Mouse (Mus musculus) forebrain, embryonic 10.5 days (tissue): ENCODE data around the gene Spata2l. TPM values are rescaled to one million over a fixed set of nuclear protein-coding genes. Genes with fewer than 3 reads are reported as not detected.
"Not testable (repeated sequence)": the region's sequence is repeated elsewhere in the genome, so short reads cannot be mapped to it uniquely, and the experiment has no call there.

ENCODE experiments used
- DNase-seq: peaks from one replicate; pipeline ENCODE4 v3.0.0-alpha.2; 2017; ENCODE audit warnings: low spot score; ENCODE audit errors: extremely low spot score
- H3K27ac ChIP-seq: fragments of 300-500 bp; sonication (generic); 2 replicates; pipeline ENCODE4 v1.5.1; 2016; ENCODE audit warnings: mild to moderate bottlenecking
- H3K27me3 ChIP-seq: fragments of 300-500 bp; sonication (generic); 2 replicates; pipeline ENCODE4 v1.6.1; 2016; ENCODE audit warnings: mild to moderate bottlenecking; ENCODE audit not compliant: poor library complexity, severe bottlenecking
- H3K36me3 ChIP-seq: fragments of 300-500 bp; sonication (generic); replicated peaks from 2 replicates; pipeline ENCODE4 v1.6.1; 2016; ENCODE audit warnings: mild to moderate bottlenecking, moderate library complexity
- H3K4me1 ChIP-seq: fragments of 300-500 bp; sonication (generic); 2 replicates; pipeline ENCODE4 v1.6.1; 2016
- H3K4me3 ChIP-seq: fragments of 300-500 bp; sonication (generic); 2 replicates; pipeline ENCODE4 v1.5.1; 2016; ENCODE audit warnings: mild to moderate bottlenecking, moderate library complexity
- H3K9me3 ChIP-seq: fragments of 300-500 bp; sonication (generic); 2 replicates; pipeline ENCODE4 v1.6.1; 2016; ENCODE audit warnings: mild to moderate bottlenecking, moderate library complexity
- WGBS: fragments of 180-500 bp; shearing (Covaris S2); methylation state at CpG from one replicate; pipeline ENCODE4 v1.1.7; 2016; 5-methylcytosine and 5-hydroxymethylcytosine counted together
- polyA plus RNA-seq: library from polyadenylated mRNA; unstranded; fragments of >200 nt; fragmentation: Nextera tagmentation; extraction: Ambion mirVana; gene quantifications from 2 replicates; pipeline ENCODE4 v1.2.1, GENCODE M21; 2016

The Spata2l gene
- polyA plus RNA-seq, 1 experiment from 2014 or later: 1.4 TPM

DNA sequence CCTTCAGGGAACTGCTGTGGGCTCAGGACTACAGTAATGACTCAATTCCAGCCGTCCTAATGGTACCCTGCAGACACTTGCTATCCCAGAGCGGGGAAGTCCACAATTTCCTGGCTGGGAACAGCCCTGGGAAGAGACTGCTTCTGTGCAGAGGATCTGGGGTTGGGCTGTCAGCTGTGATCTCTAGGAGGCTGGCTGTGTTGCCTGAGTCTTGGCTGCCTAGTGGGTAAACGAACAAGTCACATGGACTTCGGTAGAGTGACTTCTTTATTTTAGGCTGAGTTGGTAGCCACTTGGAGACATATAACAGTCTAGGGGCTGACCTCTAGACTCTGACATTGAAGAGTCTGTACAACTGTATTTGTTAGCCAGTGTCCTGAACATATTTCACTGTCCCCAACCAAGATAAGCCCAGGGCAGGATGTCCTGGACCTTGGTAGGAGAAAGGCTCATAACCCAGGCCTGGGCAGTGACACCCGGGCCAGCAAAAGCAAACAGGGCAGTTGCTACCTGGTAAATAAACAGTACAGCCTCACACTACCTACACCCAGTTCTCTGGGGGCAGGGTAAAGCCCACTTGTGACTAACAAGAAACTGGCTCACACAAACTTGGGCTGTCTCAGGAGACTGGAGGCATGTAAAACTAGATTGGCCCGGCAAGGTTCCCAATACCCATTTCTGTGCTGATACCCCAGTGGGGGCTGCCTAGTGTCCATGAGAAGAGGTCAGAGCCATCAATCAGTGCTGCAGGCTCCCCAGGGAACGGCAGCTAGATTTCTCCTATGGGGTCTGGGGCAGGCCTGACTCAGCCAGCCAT, 6.3 kb upstream of the Spata2l start:
- Histone ChIP-seq H3K36me3 (peaks cover 57% of the 10 kb centered on the region), H3K9me3 (no peaks in the 10 kb centered on the region), H3K4me1 (peaks cover under 1% of the 10 kb centered on the region; the same call in 1 of the 2 replicates), H3K4me3 (no peak overlapping the region), H3K27ac (no peak overlapping the region), H3K27me3 (peaks cover 1% of the 10 kb centered on the region; the same call in 1 of the 2 replicates)
- WGBS: 90% methylated on average over 7 of the region's 7 CpGs
- DNase-seq: no peak

DNA sequence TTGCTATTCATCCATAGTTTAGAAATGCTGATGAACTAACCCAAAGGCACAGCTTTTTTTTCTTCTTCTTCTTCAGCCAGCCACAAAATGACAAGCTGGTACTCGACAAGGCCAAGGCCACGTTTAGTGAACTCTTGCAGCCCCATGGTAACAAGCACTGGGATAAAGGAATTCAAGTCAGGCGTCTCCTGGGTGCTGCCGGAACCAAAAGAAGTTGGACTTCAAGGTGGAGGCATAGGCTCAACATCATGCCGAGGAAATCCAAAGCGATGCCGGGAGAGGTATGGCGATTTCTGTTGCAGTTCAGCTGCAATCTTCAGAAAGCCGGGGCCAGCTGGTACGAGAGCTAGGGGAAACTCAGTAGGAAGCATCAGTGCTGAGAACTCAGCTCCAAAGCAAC, 3.4 kb upstream of the Spata2l start:
- Histone ChIP-seq H3K27ac (no peak overlapping the region), H3K36me3 (peaks cover 28% of the 10 kb centered on the region), H3K9me3 (no peaks in the 10 kb centered on the region), H3K4me3 (no peak overlapping the region), H3K4me1 (peaks cover 29% of the 10 kb centered on the region), H3K27me3 (peaks cover 31% of the 10 kb centered on the region)
- no peak for DNase-seq
- 86% methylated on average over 10 of the region's 10 CpGs for WGBS

DNA sequence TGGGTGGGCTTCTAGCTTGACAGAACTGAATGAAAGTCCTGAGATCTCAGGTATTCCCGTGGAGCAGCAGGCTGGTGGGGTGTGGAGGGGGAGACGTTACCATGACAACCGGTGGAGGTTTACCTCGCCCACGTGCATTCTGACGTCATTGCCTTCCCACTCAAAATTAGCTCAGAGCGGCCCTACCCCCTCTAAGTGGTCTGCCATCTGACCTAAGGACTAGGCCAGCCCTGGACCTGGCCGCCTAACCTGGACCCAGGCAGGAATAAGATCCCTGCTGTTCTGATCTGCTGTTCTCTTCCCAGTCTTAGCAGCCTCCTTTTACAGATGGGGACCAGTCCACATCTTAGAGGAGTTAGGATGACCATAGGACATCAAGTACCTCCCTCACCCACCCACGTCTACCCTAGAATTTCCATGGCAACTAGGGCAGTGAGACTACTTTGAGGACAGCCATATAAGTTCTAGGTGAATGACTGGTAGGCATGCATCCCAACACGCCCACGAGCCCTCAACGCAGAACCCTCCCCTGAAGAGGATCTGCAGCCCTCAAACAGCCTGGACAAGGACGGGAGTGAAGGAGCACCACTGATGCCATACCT, 1.0 kb downstream of the Spata2l start:
- peak; percentile 29 for DNase-seq
- peaks cover 47% of the 10 kb centered on the region for H3K4me1 ChIP-seq
- H3K27me3 ChIP-seq: peaks cover 55% of the 10 kb centered on the region
- H3K36me3 ChIP-seq: peaks cover 8% of the 10 kb centered on the region
- peak overlapping the region; percentile 61 for H3K4me3 ChIP-seq
- H3K9me3 ChIP-seq: no peaks in the 10 kb centered on the region
- no peak overlapping the region for H3K27ac ChIP-seq
- 36% methylated on average over 13 of the region's 13 CpGs for WGBS

- peaks cover 19% of the 10 kb centered on the region for H3K36me3 ChIP-seq
- H3K27me3 ChIP-seq: peaks cover 55% of the 10 kb centered on the region
- no peak overlapping the region for H3K27ac ChIP-seq
- H3K4me3 ChIP-seq: no peak overlapping the region
- 89% methylated on average over 11 of the region's 11 CpGs for WGBS
- no peaks in the 10 kb centered on the region for H3K9me3 ChIP-seq
- H3K4me1 ChIP-seq: peaks cover 47% of the 10 kb centered on the region
- no peak for DNase-seq
Measured at GRCm38 (mm10) chr8:123233760-123234159, 2.3 kb downstream of the Spata2l start.

DNA sequence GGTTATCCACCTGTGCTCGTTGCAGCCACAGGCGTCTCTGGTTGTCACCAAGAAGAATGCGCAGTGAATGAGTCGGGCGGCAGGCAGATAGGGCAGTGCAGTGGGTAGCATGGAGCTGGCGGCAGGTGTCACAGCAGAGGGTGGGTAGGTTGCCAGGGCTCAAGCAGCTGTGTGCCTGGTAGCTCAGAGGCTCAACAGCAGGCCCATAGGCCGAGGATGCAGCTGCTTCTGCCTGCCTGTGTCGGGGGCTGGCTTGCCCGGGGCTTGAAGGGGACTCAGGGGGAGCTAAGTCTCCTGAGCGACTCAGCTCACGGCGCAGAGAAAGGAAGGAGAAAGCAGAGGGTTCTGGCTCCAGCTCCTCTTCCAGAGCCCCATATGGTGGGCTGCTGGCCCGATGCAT, 2.7 kb downstream of the Spata2l start:
- no peak for DNase-seq
- no peak overlapping the region for H3K4me3 ChIP-seq
- 64% methylated on average over 11 of the region's 13 CpGs for WGBS
- peaks cover 47% of the 10 kb centered on the region for H3K4me1 ChIP-seq
- peaks cover 55% of the 10 kb centered on the region for H3K27me3 ChIP-seq
- peaks cover 24% of the 10 kb centered on the region for H3K36me3 ChIP-seq
- no peaks in the 10 kb centered on the region for H3K9me3 ChIP-seq
- H3K27ac ChIP-seq: no peak overlapping the region

DNA sequence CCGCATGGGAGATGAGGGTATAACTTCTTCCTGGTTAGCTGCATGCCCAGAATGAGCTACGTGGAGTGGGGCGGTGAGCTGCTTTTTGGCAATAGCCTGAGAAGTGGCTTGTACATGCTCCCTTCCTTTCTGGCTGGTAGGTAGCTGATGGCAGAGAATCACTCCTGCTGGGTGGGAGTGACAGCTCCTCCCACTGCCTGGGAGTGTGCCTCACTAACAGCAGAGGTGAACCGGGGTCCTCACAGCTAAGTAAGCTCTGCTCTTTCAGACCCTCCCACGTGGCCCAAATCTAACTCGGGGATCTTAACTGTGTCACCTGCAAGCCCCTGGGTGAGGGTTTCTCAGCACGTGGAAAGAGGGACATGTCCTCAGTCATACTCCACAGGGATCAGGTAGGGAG, 3.5 kb downstream of the Spata2l start:
- Histone ChIP-seq H3K36me3 (peaks cover 31% of the 10 kb centered on the region), H3K4me3 (no peak overlapping the region), H3K4me1 (peaks cover 47% of the 10 kb centered on the region), H3K9me3 (no peaks in the 10 kb centered on the region), H3K27me3 (peaks cover 55% of the 10 kb centered on the region), H3K27ac (no peak overlapping the region)
- 49% methylated on average over 7 of the region's 7 CpGs for WGBS
- DNase-seq: no peak

DNA sequence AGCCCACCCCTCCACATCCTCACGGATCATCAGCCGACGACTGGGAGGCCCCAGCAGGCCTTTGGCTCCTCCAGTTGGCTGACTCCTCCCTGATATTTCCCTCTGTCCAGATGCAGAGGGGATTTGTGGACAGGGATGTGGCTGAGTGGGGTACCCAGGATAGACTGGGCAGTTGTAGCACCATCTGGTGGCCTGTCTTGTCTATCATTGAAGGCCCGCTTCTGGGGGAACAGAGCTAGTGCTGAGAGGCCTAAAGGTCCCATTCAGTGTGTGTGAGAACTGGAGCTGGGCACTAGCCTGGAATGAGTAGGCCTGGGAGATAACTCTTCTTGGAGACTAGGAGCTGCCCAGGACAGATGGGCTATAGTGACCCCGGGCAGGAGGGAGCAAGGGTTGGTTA, 4.3 kb downstream of the Spata2l start:
- H3K9me3 ChIP-seq: no peaks in the 10 kb centered on the region
- H3K36me3 ChIP-seq: peaks cover 39% of the 10 kb centered on the region
- peaks cover 48% of the 10 kb centered on the region for H3K27me3 ChIP-seq
- no peak for DNase-seq
- H3K4me3 ChIP-seq: no peak overlapping the region
- H3K4me1 ChIP-seq: peaks cover 41% of the 10 kb centered on the region
- no peak overlapping the region for H3K27ac ChIP-seq
- WGBS: 61% methylated on average over 5 of the region's 5 CpGs

- Histone ChIP-seq H3K4me1 (peaks cover 34% of the 10 kb centered on the region), H3K36me3 (peaks cover 46% of the 10 kb centered on the region)
- WGBS: 90% methylated on average over 11 of the region's 11 CpGs
Measured at GRCm38 (mm10) chr8:123230326-123230725, 5.7 kb downstream of the Spata2l start.

DNA sequence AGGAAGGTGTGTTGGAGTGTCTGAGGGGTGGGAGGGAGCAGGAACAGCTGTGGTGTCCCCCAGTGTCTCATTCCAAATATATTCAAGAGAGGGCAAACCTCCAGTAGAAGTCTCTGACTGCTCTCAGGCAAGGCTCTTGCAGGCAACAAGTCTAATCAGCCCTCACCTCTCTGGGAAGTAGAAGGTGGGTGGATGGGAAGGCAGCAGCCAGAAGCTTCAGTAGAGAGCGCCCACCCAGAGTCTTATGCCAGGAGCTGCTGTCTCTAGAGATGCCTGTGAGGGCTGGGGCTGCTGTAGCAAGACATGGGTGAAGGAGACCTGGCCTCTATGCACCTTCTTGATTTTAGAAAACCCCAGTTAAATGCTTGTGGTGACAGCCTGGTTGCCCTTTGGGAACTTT, 7.6 kb downstream of the Spata2l start:
- Histone ChIP-seq H3K27me3 (peaks cover 14% of the 10 kb centered on the region), H3K4me3 (no peak overlapping the region), H3K9me3 (no peaks in the 10 kb centered on the region), H3K4me1 (peaks cover 34% of the 10 kb centered on the region), H3K27ac (no peak overlapping the region), H3K36me3 (peaks cover 46% of the 10 kb centered on the region)
- WGBS: 100% methylated on average over 1 of the region's 1 CpGs
- no peak for DNase-seq

More at GRCm38 (mm10) chr8:123230326-123230725, 5.7 kb downstream of the Spata2l start:
- not testable (repeated sequence) for H3K27ac ChIP-seq, H3K4me3 ChIP-seq, H3K9me3 ChIP-seq, DNase-seq
- H3K27me3 ChIP-seq: peaks cover 34% of the 10 kb centered on the region

GRCm38 (mm10) chr8:123224278-123225266, 11.5 kb downstream of the Spata2l start, which contains the start of gene Cdk10:
Cdk10 (plus strand) TSS chr8:123224842.
- Histone ChIP-seq H3K9me3 (no peaks in the 10 kb centered on the region), H3K27me3 (no peaks in the 10 kb centered on the region), H3K36me3 (peaks cover 35% of the 10 kb centered on the region), H3K4me3 (peak within 1 kb of the TSS; percentile 87), H3K4me1 (peaks cover 20% of the 10 kb centered on the region), H3K27ac (peak within 1 kb of the TSS; percentile 88)
- peak; percentile 93 for DNase-seq
- 4% methylated on average over 59 of the region's 59 CpGs for WGBS

GRCm38 (mm10) chr8:123220917-123221316, 15.1 kb downstream of the Spata2l start:
- Histone ChIP-seq H3K4me3 (no peak overlapping the region), H3K36me3 (no peaks in the 10 kb centered on the region), H3K27ac (no peak overlapping the region), H3K4me1 (peaks cover 18% of the 10 kb centered on the region), H3K27me3 (no peaks in the 10 kb centered on the region), H3K9me3 (no peaks in the 10 kb centered on the region)
- 93% methylated on average over 1 of the region's 1 CpGs for WGBS
- no peak for DNase-seq

DNA sequence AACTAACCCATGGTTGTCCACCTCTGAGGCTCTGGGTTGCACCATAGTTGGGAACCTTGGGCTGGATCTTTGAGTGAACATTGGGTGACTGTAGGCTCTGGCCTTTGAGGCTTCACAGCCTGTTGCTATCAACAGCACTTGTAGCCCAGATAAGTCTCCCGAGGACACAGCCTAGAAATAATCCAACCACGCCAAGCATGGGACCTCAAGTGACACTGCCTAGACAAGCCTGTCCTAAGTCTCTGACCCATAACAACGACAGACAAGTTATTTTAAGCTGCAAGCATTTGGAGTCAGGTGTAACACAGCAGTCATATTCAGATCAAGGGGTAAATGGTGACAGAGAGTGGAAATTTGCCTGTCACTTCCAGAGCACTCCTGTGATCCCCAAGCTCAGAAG, 20.6 kb downstream of the Spata2l start:
- Histone ChIP-seq H3K9me3 (no peaks in the 10 kb centered on the region), H3K4me3 (no peak overlapping the region), H3K36me3 (peaks cover 6% of the 10 kb centered on the region; the same call in 1 of the 2 replicates), H3K27ac (no peak overlapping the region), H3K27me3 (no peaks in the 10 kb centered on the region), H3K4me1 (peaks cover 28% of the 10 kb centered on the region)
- no peak for DNase-seq
- 82% methylated on average over 3 of the region's 3 CpGs for WGBS
